ENCODE assay signal across 9 mouse cellular contexts in genomic region chr13:68572966-68573913, GRCm38 (mm10). TPM values are rescaled to one million over a fixed set of nuclear protein-coding genes. Genes with fewer than 3 reads are reported as not detected.
A peak's percentile ranks its signal among the peaks of the same experiment; 100 is the strongest.
DNase-seq lines count a peak whose midpoint lies in the region; TF ChIP-seq lines count a peak whose summit lies in the region.
"Had no signal": no experiment of that assay in that cellular context is flagged by ENCODE, and none has a peak within 500 bp of the region (broad histone marks: within the 10 kb centered on the region; RNA-seq: fewer than 3 reads in every experiment).

No protein-coding gene starts in this region.

- no peak for TF ChIP-seq CTCF in layer of hippocampus, adult 2 months (conservative IDR thresholded peaks at IDR 0.05)

- peak overlapping the region; percentile 28; the same call in 1 of the 2 replicates for H3K27ac ChIP-seq in layer of hippocampus, adult 2 months
- H3K27ac ChIP-seq: liver, embryonic 12.5 days had no signal

- DNase-seq in layer of hippocampus, adult 2 months (ENCODE audit: low spot score in 2 of 2) = no peak
- no peak for DNase-seq in layer of hippocampus, adult 18-20 months (ENCODE audit: low spot score in 2 of 2)
- peak; percentile 54 for DNase-seq in embryo, embryonic 10.5 days (ENCODE audit: low spot score)
- DNase-seq in kidney, adult 8-10 months = peak; percentile 56 to 69
- DNase-seq in mesoderm, embryonic 11.5 days (ENCODE audit: low read depth, low spot score) = peak; percentile 86
- no peak for DNase-seq in layer of hippocampus, adult 9-10 months (ENCODE audit: low spot score)
- no peak for DNase-seq in urinary bladder, adult 2 months (ENCODE audit: low spot score)
- DNase-seq in frontal cortex, postnatal 10 days (ENCODE audit: low spot score in 2 of 2) = no peak

- H3K4me3 ChIP-seq in layer of hippocampus, adult 2 months = no peak overlapping the region
- H3K4me3 ChIP-seq: liver, embryonic 12.5 days had no signal

RNA-seq across cellular contexts. Expression of gene Mtrr, which starts 8.7 kb away (rescaled TPM):
- 10 to 100 TPM; 24.0 to 26.8 TPM for total RNA-seq in layer of hippocampus, adult 2 months (2021)
- 10 to 100 TPM; 25.0 to 29.1 TPM for total RNA-seq in layer of hippocampus, adult 18-20 months (2021)
- polyA plus RNA-seq in urinary bladder, adult 2 months (2012; rRNA removed) = 11.9 and 13.5 TPM in 2 replicates

RNA-seq across cellular contexts. Expression of gene Fastkd3, which starts 8.8 kb away (rescaled TPM):
- total RNA-seq in layer of hippocampus, adult 2 months (2021) = 10 to 100 TPM; 18.3 to 19.2 TPM
- 10 to 100 TPM; 16.7 to 16.8 TPM for total RNA-seq in layer of hippocampus, adult 18-20 months (2021)
- polyA plus RNA-seq in urinary bladder, adult 2 months (2012; rRNA removed) = 12.4 and 13.7 TPM in 2 replicates

RNA-seq across cellular contexts. Expression of gene 1700001L19Rik, which starts 24.0 kb away (rescaled TPM):
- 10 to 100 TPM; 11.8 to 16.0 TPM for total RNA-seq in layer of hippocampus, adult 2 months (2021)
- 10 to 100 TPM; 15.9 to 17.3 TPM for total RNA-seq in layer of hippocampus, adult 18-20 months (2021)
- 0.08 and 0.19 TPM in 2 replicates for polyA plus RNA-seq in urinary bladder, adult 2 months (2012; rRNA removed)
- polyA plus RNA-seq: liver, embryonic 12.5 days had no signal

Comparison
In these comparisons a context has a peak if more than half of its experiments do, and no peak if none do; other contexts are left out.
1. DNase-seq: peak in embryo, embryonic 10.5 days (single experiment), kidney, adult 8-10 months (2 of 2) and mesoderm, embryonic 11.5 days (single experiment); none in layer of hippocampus, adult 2 months (0 of 2), layer of hippocampus, adult 18-20 months (0 of 2), layer of hippocampus, adult 9-10 months (single experiment), urinary bladder, adult 2 months (single experiment) and frontal cortex, postnatal 10 days (0 of 2).